Mouse (Mus musculus): ENCODE data around the gene Frmd3.
A peak's percentile ranks its signal among the peaks of the same experiment; 100 is the strongest.
"Not testable (repeated sequence)": the region's sequence is repeated elsewhere in the genome, so short reads cannot be mapped to it uniquely, and the experiment has no call there.

The Frmd3 gene

DNA sequence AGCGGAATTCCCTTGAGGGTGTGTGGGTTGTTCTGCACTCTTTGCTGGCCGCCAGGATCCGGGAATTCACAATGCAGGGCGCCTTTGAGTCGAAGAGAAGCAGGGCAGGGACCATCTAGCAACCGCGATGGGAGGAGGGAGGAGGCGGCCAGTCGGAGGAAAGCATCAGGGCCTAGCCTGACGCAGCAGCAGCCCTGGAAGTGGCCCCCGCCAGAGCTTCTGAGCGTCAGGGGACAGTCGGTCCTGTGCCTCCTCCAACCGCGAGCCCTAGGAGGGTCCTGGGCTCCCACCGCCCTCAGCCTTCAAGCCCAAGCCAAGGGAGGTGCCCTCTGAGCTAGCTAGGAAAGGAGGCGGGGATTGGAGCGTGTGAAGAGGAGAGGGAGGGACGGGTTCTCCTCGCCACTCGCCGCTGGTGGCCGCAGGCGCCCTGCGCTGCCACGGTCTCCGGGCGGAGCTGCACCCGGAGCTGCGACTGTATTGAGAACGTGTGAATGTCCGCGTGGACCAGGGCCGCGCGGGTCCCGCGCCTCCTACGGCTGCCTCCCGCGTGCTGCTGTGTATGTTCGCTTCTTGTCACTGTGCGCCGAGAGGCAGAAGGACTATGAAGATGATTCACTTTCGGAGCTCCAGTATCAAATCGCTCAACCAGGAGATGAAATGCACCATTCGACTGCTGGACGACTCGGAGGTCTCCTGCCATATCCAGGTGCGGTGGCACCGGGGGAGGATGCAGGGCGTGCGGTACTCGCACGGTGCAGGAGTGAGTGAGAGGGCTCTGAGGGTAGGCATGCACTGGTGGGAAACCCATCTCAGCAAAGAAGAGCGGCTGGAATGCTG, at the start of gene Frmd3:
Gene Frmd3 (plus strand): TSS at position 232 of the 837 bp plus-strand sequence.
- DNase-seq (ENCODE audit: low read depth, low spot score): no peak

- DNase-seq (ENCODE audit: low read depth, low spot score): no peak
These were observed 32.8 kb upstream of the Frmd3 start for GRCm38 (mm10) chr4:73980454-73980853.

GRCm38 (mm10) chr4:74012277-74012676, 965 bp upstream of the Frmd3 start:
- no peak for DNase-seq (ENCODE audit: low read depth, low spot score)

DNA sequence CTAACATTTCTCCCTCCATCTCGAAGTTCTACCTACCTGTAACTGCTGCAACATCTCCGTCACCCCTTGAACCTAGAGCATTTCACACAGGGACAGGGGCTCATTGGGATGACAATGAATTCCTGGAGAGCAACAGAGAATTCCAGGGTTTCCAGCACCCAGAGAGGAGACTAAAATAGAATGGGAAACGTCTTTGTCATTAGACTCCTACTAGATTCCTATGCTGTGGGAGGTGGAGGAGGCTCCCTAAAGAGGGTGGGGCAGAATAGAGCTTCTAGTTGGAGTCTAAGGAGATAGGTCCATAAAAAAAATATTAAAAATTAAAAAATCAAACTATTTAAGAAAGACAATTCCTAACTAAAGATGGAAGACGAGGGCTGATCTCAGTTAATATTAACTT, 542 bp upstream of the Frmd3 start:
- DNase-seq (ENCODE audit: low read depth, low spot score): no peak

GRCm38 (mm10) chr4:74014048-74014500, 832 bp downstream of the Frmd3 start:
- no peak for DNase-seq (ENCODE audit: low read depth, low spot score)

DNA sequence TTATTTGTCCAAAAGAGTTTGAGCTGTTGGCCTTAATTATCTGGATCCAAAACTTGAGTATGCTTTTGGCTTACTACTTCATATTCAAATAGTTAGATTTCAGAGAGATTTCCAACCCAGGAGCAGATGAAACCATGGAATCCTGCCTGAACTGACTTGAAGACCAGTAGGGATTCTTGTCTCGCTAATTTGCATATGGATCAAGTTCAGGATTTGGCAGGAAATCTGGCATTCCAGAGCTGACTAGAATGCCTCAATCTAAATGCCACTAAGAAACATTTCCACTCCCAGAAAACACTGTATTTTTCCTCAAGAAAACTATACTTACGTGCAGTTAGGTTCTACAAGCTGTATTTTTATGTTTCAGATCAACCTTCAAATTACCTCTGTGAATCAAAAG, 6.8 kb downstream of the Frmd3 start:
- no peak for DNase-seq (ENCODE audit: low read depth, low spot score)

DNA sequence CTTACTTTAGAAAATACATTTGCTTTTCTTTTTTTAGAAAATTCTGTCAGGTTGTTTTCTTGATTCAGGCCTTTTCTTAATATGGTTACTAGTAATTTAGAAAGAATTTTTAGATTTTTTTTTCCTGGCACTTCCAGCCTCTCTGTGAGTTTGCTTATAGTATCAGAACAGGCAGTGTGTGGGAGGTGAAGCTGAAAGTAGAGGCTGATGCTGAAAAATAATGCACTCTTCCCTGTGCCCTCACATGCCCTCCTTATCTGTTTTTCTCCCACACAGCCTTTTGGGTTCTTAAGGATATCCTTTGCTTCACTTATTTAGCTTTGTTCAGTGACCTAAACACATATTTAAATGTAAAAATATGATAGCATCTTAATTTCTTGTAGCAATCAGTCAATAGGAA, 30.0 kb downstream of the Frmd3 start:
- no peak for DNase-seq (ENCODE audit: low read depth, low spot score)

DNA sequence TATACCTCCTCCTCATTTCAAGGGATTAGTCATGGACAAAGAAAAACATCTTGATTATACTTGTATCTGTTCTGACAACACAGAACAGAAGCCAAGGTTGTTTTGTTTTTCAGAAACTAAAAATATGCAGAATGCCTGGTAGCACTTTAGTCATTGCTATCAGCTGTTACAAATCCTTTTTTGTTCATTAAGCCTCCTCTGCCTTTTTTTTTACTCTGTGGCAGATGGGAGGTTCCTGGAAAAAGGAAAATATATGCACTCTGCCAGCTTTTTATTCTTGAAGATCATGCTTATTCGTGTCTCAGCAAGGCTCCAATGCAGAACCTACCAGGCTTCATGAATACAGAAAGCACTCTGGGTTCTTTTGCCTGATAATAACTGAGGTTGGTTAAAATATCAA, 38.5 kb downstream of the Frmd3 start:
- no peak for DNase-seq (ENCODE audit: low read depth, low spot score)

GRCm38 (mm10) chr4:74076727-74077126, 63.5 kb downstream of the Frmd3 start:
- DNase-seq (ENCODE audit: low read depth, low spot score): no peak

DNA sequence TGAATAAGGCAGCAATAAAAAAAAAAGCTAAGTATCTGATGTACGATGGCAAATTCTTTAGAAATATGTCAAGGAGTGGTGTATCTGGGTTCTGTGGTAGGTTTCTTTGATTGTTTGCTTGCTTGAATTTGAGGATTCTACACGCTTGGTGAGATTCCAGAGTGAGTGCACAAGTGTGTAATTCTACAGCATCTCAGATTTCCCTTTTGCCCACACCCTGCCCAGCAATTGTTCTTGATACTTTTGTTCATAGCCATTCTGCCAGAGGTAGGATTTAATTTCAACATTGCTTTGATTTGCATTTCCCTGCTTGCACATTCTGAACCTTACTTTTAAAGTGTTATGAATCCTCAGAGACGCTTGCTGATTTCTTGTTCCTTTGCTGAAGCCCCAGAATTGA, 97.6 kb downstream of the Frmd3 start:
- no peak for DNase-seq (ENCODE audit: low read depth, low spot score)

DNA sequence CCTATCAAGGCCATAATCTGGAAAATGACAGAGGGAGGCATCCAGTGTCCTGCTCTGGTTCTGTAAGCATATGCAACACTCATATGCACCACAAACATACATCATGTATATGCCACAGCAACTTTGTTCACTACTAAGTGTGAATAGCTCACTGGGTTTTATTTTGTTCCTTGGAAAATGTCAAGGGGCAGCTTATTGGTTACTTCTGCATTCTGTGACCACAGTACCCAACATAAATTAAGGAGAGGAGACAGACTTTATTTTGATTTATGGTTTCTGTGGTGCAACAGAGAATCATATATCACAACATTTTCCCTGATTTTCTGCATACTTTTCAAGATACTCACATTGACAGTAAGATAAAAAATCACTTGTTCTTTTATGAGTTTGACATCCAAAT, 178.3 kb downstream of the Frmd3 start:
- no peak for DNase-seq (ENCODE audit: low read depth, low spot score)

DNA sequence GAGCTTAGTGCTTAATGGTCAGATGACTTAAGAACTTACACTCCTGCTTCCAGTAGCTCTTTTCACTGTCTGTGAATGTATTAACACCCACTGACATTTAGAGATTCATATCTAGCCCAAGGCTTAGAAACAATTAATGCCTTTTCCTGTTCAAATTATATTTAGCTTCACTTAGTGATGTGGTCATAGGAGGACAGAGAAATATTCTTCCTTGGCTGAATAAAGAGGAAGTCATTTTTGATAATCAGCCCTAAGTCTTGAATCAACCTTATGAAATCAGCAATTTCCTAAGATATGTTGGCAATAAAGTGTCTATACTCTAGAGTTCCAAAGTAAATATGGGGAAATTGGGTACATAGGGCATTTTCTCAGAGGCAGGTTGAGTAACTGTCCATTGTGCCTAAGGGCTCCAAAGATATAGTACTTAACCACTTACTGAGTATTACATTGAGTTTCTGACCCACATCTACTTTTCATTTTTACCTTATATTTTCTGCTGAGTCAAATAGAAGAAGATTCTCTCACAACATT, 188.1 kb downstream of the Frmd3 start:
- no peak for DNase-seq (ENCODE audit: low read depth, low spot score)

DNA sequence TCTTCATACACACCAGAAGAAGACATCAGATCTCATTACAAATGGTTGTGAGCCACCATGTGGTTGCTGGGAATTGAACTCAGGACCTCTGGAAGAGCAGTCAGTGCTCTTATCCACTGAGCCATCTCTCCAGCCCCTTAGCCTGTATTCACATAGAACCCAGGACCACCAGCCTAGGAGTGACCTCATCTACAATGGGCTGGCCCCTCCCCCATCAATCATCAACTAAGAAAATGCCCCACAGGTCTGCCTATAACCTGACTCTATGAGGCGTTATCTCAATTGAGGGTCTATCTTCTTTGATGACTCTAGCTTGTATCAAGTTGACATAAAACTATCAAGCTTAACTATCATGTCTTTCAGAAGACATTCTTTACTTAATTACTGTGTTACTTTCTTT, 208.5 kb downstream of the Frmd3 start:
- DNase-seq (ENCODE audit: low read depth, low spot score): not testable (repeated sequence)

DNA sequence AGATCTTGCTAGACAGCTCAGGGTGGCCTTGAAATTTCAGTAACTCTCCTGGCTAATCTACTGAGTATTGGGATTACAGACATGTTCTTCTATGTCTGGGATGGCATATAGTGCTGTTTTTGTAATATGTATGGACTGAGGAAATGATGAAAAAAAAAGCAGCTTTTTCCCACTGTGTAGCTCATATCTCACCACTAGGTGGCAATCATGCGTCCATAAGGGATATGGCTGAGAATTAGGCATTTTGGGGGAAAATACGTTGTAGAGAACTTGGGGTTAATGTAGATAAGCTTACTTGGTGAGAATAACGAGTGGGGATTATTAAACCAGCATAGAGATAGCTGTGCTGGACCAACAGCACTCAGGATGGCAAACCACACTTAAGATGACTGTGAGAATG, 209.1 kb downstream of the Frmd3 start:
- peak; percentile 4 for DNase-seq (ENCODE audit: low read depth, low spot score)

- no peak for DNase-seq (ENCODE audit: low read depth, low spot score)
These were observed 211.0 kb downstream of the Frmd3 start for GRCm38 (mm10) chr4:74224210-74224609.

GRCm38 (mm10) chr4:74230994-74231393, 217.8 kb downstream of the Frmd3 start:
- DNase-seq (ENCODE audit: low read depth, low spot score): no peak

DNA sequence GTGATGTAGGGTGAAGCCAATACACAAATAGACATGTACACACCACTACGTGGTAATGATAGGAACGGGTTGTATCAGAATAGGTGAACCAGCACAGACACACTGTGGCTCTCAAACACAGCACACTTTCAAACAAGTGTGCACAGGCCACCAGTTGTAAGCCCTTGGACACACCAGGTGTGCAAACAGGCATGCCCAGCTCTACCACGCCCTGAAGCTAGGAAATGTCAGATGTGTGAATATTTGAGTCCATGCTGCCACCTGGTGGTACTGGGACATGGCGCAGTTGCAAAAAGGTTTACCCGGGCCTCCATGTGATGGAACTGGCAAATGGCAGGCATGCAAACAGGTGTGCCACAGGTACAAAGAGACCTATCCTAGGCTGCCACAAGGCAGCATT, 218.2 kb downstream of the Frmd3 start:
- DNase-seq (ENCODE audit: low read depth, low spot score): no peak

DNA sequence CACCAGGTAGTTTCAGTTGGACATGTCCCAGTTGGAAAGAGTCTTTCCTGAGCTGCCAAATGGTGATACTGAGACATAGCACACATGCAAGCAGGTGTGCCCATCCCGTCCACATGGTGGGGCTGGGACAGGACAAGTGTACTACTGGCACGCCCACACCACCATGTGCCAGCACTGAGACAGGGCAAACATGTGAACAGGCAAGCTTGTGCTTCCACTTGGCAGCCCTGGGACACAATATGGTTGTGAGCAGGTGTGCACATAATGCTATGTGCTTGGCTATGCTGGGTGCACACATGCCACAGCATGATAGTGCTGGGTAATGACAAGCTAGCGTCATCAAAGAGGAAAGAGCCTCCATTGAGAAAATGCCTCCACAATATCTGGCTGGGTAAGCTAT, 220.3 kb downstream of the Frmd3 start:
- DNase-seq (ENCODE audit: low read depth, low spot score): no peak

- DNase-seq (ENCODE audit: low read depth, low spot score): no peak
These were observed 228.9 kb downstream of the Frmd3 start, which contains the start of gene Kdm4c for GRCm38 (mm10) chr4:74242176-74242575. TSS of gene Kdm4c (plus strand) at chr4:74242497.

Measured in c-Kit-negative CD71-positive TER-119-positive erythroid progenitor cells, embryonic 14.5 days (primary cell).